Mouse (Mus musculus): ENCODE data around the gene Pitpnm2.

The Pitpnm2 gene

DNA sequence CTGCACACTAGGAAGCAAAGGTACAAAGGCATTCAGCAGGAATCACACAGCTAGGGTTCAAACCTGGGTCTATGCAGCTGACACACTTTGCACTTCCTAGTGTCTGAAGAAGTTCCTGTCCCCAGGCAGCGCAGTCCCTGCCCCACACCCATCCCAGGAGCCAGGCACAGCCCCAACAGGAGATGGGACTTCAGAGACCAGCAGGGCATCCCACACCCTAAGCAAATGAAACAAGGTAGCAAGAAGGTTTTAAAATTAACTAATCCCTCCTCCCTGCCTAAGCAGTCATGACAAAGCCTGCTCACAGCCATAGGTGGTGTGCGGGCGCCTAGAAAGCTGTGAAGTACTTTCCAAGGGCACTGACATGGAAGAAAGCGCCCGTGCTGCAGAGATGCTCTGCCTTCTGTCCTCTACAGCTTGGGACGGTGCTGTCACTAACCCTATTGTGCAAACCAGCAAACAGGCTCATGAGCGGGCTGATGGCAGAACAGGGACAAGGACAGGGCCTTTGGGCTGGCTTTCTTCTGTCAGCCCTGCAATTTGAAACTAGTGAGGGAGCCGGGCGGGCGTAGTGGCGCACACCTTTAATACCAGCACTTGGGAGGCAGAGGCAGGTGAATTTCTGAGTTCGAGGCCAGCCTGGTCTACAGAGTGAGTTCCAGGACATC lies 68.9 kb downstream of the Pitpnm2 start:
- DNase-seq (ENCODE audit: low spot score) = no peak

DNA sequence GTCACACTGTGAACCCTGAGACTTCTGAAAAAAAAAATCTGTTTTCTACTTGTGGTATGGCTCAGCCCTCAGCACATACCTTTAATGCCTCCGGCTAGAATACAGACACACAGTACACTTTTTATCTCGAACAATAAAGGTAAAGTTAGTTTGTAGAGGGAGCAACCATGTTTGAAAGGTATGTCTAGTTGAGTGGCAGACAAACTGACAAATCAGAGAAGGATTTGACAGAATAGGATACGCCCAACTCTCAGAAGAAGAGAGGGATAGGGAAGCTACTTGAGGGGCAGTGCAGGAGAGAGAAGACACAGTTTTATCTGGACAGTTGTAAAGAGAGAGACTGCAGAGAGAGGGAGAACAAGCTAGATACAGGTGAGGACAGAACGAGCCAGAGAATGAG lies 70.1 kb downstream of the Pitpnm2 start:
- no peak for DNase-seq (ENCODE audit: low spot score)

DNA sequence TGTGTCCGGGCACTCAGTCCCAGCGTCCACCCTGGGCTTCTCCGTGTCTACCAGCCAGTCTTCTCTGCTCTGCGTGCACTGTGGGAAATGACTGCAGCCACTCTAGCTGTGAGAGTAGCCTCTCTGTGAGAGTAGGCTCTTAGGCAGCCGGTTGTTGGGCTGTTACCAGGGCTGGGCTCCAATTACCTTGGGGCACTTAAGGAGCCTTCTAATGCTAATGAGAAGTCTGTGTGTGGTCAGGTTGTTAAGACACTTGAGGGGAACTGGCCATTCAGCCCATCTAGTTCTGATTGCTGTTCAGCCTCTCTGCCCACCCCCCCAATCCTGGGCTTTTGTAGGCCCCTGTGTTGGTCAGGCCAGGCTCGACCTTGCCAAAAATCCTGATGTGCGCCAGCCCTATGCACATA lies 72.8 kb downstream of the Pitpnm2 start:
- peak; percentile 78 for DNase-seq (ENCODE audit: low spot score)

DNA sequence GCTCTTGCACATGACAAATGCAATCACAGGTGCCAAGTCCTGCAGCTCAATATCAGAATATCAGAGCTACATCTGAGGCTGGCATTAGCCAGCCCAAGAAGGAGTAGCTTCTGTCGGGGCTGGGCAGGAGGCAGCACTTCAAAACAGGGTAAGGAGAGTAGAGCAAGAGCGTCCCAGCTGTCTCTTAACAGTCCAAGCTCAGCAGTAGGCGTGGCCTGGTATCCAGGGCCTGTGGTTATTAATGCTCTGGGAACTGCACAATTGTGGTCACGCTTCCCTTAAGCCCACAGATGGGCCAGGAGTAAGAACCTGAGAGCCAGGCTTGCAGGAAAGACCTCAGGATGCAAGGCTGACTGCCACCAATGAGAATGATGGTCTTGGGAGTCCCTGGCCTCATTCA lies 74.4 kb downstream of the Pitpnm2 start:
- peak; percentile 44 for DNase-seq (ENCODE audit: low spot score)

DNA sequence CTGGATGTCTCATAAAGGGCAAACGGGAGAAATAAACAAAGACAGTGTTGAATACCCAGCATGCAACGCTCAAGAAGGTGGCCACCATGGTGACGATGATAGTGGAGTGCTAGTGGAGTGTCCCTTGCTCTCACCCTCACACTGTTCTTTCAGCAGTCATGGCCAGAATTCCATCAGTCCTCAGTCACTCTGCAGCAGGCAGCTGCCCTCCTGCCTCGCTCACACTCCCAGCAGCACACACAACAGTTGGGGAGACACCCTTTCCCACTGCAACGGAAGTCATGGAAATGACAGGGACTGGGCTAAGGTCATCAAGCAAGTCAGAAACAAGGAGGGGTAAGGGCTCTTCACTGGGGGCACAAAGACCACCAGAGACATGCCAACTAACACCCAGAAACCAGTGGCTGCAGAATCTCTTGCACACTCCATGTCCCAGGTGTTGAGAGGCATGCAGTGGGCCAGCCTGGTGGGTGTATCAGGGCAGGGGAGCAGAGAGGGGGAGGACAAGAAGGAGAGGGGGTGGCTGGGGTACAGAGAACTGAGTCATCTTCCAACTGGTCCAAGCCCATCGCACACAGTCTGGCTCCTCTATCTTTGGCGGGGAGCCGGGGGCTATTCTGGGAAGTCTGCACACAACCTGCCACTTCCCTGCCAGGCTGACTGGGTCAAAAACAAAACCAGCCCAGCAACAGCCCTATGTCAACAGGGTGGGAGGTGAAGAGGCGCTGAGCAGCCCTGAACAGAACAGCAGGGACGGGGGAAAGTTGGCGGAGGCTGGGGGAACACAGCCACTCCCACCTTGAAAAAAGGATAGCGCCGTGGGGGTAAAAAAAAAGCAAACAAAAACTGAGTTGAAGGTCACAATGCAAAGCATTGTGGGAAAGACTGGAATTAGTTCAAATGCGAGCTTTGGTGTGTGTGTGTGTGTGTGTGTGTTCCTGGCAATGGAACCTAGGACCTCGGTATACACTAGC lies 76.3 kb downstream of the Pitpnm2 start:
- no peak for DNase-seq (ENCODE audit: low spot score)

DNA sequence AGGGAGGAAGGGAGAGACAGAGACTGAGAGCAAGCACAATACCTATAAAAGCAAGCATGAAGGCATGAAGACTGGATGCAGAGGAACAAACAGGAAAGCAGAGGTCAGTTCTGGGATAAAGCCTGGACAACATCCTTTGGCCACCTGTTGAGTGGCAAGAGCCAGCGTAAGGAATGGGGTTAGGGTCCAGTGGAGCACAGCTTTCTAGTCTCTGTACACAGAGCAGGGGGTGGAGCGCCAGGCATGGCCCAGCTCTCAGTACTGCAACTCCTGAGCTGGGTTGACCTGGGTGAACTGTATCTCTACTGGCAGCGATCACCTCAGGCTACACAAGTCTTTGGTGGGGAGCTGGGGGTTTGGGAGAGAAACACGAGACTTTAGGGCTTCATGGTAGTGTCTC lies 77.3 kb downstream of the Pitpnm2 start:
- DNase-seq (ENCODE audit: low spot score) = no peak

DNA sequence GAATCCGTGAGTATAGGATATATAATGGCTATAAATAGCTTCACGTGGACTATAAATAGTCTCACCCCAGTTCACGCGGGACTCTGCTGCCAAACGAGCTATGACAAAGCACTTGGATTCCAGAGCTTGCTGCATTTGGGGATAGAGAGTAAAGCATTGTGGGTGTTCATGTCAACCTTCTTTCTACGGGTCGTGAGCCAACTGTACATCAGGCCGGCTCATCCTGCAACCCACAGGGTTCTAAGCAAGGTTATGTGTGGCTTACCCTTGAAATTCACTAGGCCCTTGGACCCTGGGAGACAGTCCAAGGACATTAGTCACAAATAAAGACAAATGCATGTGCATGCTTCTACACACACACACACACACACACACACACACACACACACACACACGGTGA lies 77.8 kb downstream of the Pitpnm2 start:
- DNase-seq (ENCODE audit: low spot score) = no peak

DNA sequence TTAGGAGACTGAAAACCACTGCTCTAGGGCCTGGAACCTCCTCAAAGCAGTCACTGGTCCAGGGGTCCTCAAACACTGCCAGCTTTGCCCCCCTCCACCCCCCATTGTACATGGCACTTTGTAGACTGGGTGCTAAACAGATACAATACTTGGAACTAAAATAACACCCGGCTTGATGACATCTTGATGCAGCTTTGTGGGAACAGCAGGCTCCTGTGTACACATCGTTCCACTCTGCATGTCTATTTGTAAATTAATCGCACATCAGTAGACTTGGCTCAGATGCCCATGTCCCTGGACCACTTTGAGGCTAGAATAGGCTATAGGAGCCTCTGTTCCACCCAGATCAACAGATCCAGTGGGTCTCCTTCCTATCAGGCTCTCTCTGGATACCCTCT lies 80.3 kb downstream of the Pitpnm2 start:
- DNase-seq (ENCODE audit: low spot score) = no peak

DNA sequence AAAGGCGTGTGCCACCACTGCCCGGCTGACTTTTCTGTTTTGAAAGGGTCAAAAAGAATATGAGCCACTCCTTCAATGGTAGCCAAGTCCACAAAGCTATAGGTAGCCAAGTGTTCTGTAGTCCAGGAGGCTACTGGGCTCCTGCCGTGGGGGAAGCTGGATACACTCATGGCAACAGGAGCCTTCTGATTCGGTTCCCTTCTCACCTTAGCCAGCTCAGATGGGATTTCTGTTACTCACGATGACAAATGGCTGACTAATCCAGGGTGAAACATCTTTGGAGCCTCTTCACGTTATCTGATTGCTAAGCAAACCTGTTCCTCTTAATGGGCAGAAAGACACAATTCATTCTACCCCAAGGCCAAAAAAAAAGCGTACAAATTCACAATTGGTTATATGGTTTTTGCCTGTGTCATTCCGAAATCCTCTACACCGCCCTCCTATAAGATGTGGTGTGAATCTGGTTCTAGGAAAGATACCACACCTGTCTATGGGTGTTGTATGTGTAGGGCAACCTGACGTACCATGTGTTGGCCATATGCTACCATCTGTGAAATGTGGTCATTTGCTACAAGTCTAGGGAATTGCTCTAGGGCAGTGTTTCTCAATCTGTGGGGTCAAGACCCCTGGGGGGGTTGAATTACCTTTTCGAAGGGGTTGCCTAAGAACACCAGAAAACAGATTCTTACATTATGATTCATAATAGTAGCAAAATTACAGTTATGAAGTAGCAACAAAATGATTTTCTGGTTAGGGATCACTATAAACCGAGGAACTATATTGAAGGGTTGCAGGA lies 80.9 kb downstream of the Pitpnm2 start:
- no peak for DNase-seq (ENCODE audit: low spot score)

DNA sequence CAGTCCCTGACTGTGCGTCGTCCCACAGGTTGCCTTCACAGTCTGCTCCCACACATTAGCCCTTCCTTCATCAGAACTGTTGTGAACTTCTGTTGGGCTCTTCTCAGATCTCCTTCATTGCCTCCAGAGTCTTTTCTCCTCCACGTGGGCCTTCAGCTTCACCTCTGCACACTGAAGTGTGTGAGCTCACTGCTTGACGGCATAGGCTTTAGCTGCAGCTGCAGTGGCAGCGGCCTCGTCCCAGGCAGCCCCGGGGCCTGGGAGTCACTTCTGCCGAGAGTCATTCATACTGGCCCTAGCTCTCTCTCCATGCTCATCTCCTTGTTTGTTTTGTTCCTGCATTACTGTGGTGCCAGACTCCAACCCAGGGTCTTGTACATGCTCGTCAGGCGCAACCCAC lies 81.9 kb downstream of the Pitpnm2 start:
- no peak for DNase-seq (ENCODE audit: low spot score)

DNA sequence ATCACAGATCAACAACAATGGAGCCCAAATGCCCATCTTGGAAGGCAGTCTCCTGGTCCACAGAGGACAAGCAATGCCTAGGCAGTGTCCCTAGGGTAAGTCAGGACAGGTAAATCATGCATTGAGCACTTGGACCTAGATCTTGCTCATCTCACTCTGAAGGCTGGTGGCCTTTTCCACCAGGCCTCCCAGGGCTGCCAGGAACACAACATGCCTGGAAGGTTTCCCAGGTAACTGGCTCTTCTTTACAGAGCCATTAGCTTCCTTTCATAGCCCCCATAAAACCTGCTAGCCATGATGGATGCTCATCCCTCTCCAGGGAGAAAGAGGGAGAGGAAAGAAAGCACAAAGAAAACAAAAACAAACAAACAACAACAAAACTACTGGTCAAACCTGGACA lies 82.8 kb downstream of the Pitpnm2 start:
- DNase-seq (ENCODE audit: low spot score) = no peak

DNA sequence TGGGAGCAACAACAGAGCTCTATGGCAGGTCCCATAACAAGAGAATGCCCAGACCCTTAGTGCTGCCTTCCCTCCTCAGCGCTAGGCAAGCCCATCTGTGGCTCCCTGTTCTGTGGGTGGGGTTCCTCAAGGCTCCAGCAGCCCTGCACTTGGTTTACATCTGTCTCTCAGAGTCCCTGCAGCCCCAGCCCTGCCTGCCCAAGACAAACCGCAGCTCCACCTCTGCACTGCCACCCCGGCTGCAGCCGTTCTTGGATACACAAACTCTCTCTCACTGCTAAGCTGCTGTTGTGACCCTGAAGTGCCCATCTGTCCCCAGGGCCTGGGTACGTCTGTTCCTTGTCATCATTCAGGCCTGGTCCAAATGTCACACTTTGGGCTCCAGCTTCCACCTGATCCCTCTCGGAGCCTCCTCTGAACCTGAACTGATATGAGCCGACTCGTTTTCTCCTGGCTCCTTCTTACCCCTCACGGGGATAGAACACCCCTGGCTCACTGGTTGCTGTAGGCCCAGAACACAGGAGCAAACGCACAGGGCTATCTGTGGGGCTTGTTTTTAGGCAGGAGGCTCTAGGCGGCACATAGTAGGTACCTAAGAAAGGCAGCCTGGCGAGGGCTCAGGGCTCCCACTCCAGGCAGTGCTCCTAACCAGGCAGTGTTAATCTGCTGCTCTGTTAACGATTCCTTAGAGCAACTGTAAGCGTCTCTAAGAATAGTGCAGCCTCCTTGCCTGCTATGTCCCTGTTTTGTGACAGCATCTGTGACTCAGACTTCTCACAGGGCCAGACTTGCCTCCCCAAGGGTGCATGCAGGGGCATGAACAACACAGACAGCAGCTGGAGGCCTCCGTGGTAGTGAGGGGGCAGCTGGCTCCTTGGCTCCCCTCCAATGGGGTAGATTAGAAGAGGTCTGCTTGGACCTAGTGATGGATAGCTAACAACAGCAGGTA lies 83.7 kb downstream of the Pitpnm2 start:
- no peak for DNase-seq (ENCODE audit: low spot score)

DNA sequence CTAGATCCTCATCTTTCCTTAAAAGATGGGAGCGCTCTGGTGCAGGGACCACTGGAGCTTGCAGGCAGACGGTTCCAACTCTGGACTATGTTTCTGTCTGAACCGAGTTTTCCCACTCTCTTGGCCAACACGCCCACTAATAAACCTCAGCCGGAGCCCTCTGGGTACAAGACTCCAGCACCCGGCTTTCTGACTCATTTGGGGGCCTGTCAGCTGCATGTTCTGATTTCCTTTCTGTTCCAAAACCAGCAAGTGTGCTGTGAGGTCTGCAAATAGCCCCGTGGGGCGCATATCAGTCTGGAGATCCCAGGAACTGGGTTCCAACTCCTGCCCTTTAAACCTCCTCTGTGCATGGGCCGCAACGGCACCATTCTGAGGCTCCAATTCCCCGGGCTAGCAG lies 86.1 kb downstream of the Pitpnm2 start:
- no peak for DNase-seq (ENCODE audit: low spot score)

DNA sequence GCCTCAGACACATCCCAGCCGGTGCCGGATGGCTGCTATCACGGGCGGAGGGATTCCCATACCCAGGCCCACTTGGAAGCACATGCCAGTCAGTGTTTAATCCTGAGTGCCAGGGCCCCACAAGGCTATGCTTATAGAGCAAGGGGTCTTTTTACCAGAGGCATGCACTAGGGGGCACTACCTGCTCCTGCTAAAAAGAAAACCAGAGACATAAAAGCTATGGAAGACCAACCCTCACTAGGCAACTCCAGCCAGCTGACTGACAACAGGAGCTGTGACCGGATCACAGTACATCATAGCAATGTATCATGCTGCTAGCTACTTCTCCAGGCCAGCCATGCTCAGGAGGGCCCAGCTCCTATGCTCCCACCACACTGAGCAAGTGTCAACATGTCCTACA lies 87.0 kb downstream of the Pitpnm2 start:
- peak; percentile 90 for DNase-seq (ENCODE audit: low spot score)

DNA sequence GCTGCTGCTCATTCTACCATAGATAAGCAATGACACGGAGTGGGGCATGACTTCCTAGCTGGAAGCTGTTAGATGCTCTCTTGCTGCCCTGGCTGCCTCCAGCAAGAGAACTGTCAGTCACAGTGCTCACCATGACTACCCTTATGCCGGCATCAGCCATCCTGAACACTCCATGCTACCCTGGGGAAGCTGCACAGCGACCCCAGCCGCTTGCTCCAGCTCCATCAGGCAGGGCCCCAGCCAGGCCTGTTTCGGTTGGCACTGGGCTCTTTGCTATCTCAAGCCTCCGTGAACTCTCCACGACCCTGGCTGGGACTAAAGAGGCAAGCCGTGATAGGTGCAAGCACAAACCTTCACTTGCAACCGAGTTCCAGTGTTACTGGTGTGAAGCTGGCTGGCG lies 87.7 kb downstream of the Pitpnm2 start:
- DNase-seq (ENCODE audit: low spot score) = peak; percentile 39

DNA sequence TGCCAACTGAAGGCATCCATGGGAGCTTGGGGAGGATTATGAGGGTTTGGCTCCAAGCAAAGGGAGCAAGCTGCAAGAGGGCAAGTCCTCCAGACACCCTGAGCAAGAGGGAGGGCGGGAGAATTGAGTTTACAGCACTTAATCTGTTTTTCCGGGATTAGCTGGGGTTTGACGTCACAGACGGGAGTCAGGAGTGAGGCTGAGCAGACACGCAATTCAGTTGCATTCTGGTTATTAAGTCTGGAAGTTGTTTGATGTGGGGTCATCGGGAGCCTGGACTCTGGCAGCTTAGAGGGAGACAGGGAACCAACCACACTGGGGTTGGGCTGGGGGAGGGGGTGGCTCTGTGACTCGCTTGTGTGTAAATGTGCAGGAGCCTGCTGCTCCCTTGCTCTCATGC lies 90.1 kb downstream of the Pitpnm2 start:
- DNase-seq (ENCODE audit: low spot score) = no peak

DNA sequence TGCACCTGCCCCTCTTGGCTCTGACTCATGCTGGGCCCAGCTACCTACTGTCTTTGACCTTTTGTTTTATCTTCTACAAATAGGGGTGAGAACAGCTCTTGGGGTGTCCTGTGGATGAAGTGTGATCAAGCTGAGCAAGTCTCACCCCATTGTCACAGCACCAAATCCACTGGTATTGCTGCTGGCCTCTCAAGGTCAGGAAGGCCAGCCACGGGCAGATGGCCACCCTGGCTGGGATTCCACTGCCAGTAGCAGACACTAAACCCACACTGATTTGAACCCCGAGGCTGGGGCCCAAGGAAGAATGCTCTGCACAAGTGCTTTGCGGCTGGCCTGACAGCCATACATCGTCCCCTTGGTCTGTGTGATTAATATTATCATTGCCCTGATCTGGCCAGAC lies 91.3 kb downstream of the Pitpnm2 start:
- no peak for DNase-seq (ENCODE audit: low spot score)

DNA sequence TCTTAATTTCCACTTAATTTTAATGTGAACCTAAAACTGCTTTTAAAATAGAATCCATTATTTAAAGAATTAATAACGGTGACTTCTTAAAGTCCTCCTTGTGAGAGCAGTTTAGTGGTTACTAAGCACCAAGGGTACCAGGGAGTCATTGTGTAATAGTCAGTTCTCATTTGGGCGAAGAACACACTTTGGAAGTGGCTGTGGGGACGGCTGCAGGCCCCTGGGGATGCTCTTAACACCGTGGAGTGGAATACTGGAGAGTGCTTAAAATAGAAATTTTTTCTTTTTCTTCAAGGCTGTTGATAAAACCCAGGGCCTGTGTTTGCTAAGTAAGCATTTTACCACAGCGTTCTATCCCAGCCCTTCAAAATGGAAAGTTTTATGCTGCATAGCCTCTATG lies 93.6 kb downstream of the Pitpnm2 start:
- no peak for DNase-seq (ENCODE audit: low spot score)

DNA sequence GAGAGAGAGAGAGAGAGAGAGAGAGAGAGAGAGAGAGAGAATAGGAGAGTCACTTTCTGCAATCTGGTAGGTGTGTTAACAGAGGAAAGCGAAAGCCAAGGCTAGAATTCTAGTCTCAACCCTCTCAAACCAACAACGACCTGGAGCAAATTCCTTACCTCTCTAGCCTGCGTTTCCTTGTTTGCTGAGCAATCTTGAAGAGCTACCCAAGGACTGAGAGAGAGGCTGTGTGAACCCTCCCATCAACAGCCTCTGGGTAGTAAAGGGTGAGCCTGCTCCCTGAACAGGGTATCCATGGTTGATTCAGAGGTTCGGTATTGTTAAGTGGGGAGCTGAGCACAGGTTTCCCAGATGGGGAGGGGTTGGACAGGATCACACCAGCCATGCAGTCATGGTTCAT lies 96.8 kb downstream of the Pitpnm2 start:
- DNase-seq (ENCODE audit: low spot score) = no peak

DNA sequence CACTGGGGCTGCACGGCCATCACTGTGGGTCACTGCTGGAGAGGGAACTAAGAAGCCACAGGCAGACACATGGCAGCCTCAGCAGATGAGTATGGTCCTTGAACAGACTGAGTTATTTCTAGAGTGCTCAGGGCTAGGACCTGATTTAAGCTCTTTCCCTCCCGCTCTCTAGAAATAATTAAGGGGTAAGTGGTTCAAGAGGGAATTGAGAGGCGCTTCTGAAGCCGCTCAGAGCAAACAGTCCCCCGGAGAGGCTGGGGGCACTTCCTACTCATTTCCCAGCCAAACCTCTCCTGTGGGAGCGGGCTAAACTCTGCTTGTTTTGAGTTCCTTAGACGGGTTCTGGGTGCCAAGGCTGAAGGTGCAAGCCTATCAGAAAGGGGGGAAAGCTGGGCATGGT lies 98.7 kb downstream of the Pitpnm2 start:
- DNase-seq (ENCODE audit: low spot score) = no peak

DNA sequence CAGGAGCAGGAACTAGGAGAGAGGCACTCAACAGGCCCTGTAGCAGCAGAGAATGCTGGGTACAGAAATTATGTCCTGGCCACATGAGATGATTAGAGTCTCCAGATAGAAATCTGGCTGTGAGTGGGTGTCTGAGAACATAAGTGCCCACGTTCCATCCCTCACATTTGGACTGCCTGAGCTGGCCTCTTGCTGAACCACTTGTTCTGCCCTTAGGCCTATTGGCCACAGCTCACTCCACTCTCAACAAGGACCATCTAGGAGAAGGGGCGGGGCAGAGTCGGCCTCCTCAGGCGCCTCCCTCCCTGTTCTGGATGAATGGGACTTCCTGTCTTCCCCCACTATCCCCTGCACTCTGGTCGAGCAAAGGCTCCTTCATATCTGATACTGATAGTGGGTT lies 100.5 kb downstream of the Pitpnm2 start:
- DNase-seq (ENCODE audit: low spot score) = no peak

DNA sequence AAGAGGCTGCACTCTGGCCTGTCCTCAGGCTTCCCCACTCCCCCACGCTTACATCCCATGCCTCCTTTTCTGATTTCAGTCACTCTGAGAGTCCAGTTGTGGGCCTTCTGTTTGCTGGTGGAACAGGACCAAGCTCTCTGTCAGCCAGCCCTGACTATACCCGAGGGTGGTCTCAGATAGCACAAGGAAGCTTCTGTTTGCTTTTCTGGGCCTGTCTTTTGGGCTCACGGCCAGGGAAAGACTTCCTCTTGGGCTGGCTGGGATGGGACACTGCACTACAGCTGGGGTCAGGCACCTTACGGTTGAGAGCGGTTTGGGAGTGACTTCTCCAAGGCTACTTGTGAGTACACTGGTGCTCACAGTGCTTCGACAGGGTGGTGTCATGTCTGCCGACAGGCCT lies 111.5 kb downstream of the Pitpnm2 start:
- DNase-seq (ENCODE audit: low spot score) = no peak

All from embryo, embryonic 10.5 days (tissue).